Mouse (Mus musculus) kidney, adult 18-20 months (tissue): ENCODE data around the gene Ntrk3.

Experiments used
- DNase-seq: peaks from one replicate; pipeline ENCODE4 v3.0.0; 2021

Ntrk3 gene

GRCm38 (mm10) chr7:78157946-78158345, 579.9 kb downstream of the Ntrk3 start:
- peak; percentile 17 for DNase-seq

DNA sequence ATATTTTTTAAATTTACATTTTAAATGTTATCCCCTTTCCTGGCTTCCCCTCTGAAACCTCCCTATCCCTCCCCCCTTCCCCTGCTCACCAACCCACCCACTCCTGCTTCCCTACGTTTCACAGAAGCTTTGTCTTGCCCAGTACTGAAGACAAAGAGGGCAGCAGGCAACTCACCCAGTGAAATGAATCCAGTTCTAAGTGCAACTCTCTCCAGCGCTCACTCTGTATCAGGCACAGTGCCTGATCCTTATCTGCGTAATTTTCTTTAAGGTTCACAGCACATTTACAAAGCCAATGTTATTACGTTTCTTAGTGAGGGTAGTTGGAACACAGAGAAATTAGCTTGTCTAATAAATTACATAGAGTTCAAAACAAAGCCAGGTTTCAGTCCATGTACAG, 592.6 kb downstream of the Ntrk3 start:
- DNase-seq, result no peak

GRCm38 (mm10) chr7:78144849-78145248, 593.0 kb downstream of the Ntrk3 start:
- DNase-seq, result no peak

DNA sequence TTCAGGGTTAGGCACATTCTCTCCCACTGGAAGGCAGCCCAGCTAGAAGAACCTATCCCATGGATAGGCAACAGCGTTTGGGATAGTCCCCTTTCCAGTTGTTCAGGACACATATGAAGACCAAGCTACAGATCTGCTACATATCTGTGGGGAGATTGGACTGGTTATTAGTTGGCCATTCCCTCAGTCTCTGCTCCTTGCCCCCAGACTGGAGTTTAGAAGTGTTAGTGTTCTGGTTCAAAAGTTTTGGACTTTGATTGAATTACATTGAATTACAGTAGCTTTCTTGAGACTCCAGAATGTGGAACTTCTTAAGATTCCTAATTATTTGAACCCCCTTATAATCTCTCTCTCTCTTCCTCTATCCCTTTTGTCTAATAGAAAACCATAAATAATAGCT, 607.8 kb downstream of the Ntrk3 start:
- DNase-seq, result no peak
